Mouse (Mus musculus) hindbrain, embryonic 13.5 days (tissue): Measurements from ENCODE around the gene Kansl2. TPM values are rescaled to one million over a fixed set of nuclear protein-coding genes. Genes with fewer than 3 reads are reported as not detected.

Experiments used
- ATAC-seq: fragments of 200-750 bp; cut with Nextera tagmentation; 2 replicates; pipeline ENCODE4 v1.8.0; 2017; ENCODE audit warnings: moderate TSS enrichment; ENCODE audit not compliant: low FRiP score
- H3K27ac ChIP-seq: fragments of 300-500 bp; sonication (generic); 2 replicates; pipeline ENCODE4 v1.5.1; 2015; ENCODE audit warnings: inconsistent platforms, mild to moderate bottlenecking, moderate library complexity
- H3K27me3 ChIP-seq: fragments of 300-500 bp; sonication (generic); 2 replicates; pipeline ENCODE4 v1.6.1; 2015; ENCODE audit warnings: mild to moderate bottlenecking, inconsistent platforms
- H3K36me3 ChIP-seq: fragments of 300-500 bp; sonication (generic); 2 replicates; pipeline ENCODE4 v1.6.1; 2015; ENCODE audit warnings: mild to moderate bottlenecking, inconsistent platforms
- H3K4me1 ChIP-seq: fragments of 300-500 bp; sonication (generic); replicated peaks from 2 replicates; pipeline ENCODE4 v1.6.1; 2015; ENCODE audit warnings: inconsistent platforms
- H3K4me2 ChIP-seq: fragments of 300-500 bp; sonication (generic); 2 replicates; pipeline ENCODE4 v1.6.1; 2015; ENCODE audit warnings: inconsistent platforms, mild to moderate bottlenecking, moderate library complexity
- H3K4me3 ChIP-seq: fragments of 300-500 bp; sonication (generic); 2 replicates; pipeline ENCODE4 v1.5.1; 2015; ENCODE audit warnings: mild to moderate bottlenecking, inconsistent platforms
- H3K9ac ChIP-seq: fragments of 300-500 bp; sonication (generic); 2 replicates; pipeline ENCODE4 v1.6.1; 2015; ENCODE audit warnings: mild to moderate bottlenecking, inconsistent platforms
- H3K9me3 ChIP-seq: fragments of 300-500 bp; sonication (generic); 2 replicates; pipeline ENCODE4 v1.6.1; 2016; ENCODE audit warnings: inconsistent platforms
- WGBS: fragments of 180-500 bp; shearing (Covaris S2); methylation state at CpG from one replicate; pipeline ENCODE4 v1.1.7; 2015; 5-methylcytosine and 5-hydroxymethylcytosine counted together
- polyA plus RNA-seq: library from polyadenylated mRNA; unstranded; fragments of >200 nt; fragmentation: Nextera tagmentation; extraction: Ambion mirVana; gene quantifications from 2 replicates; pipeline ENCODE4 v1.2.1, GENCODE M21; 2015

Kansl2 gene
- polyA plus RNA-seq, 1 experiment from 2014 or later, result 131 TPM

GRCm38 (mm10) chr15:98511386-98511928, 22.6 kb downstream of the Kansl2 start:
- ATAC-seq, result no peak
- H3K9ac ChIP-seq, result no peak overlapping the region

GRCm38 (mm10) chr15:98510438-98511385, 23.4 kb downstream of the Kansl2 start:
- Histone ChIP-seq H3K27me3 (no peaks in the 10 kb centered on the region), H3K4me1 (peaks cover 9% of the 10 kb centered on the region), H3K36me3 (peaks cover 6% of the 10 kb centered on the region), H3K9me3 (no peaks in the 10 kb centered on the region), H3K4me3 (0 out of 2 replicates have a peak overlapping the region, but pooled peaks have one; percentile 17), H3K27ac (no peak overlapping the region), H3K9ac (no peak overlapping the region), H3K4me2 (peak overlapping the region; percentile 50)
- WGBS, result 29% methylated on average over 25 of the region's 25 CpGs
- peak; percentile 71; the same call in 1 of the 2 replicates for ATAC-seq

More at GRCm38 (mm10) chr15:98511386-98511928, 22.6 kb downstream of the Kansl2 start:
- Histone ChIP-seq H3K4me1 (peaks cover 9% of the 10 kb centered on the region), H3K4me2 (no peak overlapping the region), H3K9me3 (no peaks in the 10 kb centered on the region), H3K27me3 (no peaks in the 10 kb centered on the region), H3K36me3 (peaks cover 9% of the 10 kb centered on the region), H3K27ac (no peak overlapping the region), H3K4me3 (no peak overlapping the region)
- WGBS, result 51% methylated on average over 13 of the region's 13 CpGs

- H3K36me3 ChIP-seq, result no peaks in the 10 kb centered on the region
- no peak overlapping the region for H3K4me2 ChIP-seq
- no peak overlapping the region for H3K4me3 ChIP-seq
- no peak for ATAC-seq
- 53% methylated on average over 2 of the region's 2 CpGs for whole genome bisulfite sequencing
- H3K4me1 ChIP-seq, result peaks cover 9% of the 10 kb centered on the region
- H3K27me3 ChIP-seq, result no peaks in the 10 kb centered on the region
- no peak overlapping the region for H3K9ac ChIP-seq
- H3K9me3 ChIP-seq, result no peaks in the 10 kb centered on the region
- H3K27ac ChIP-seq, result no peak overlapping the region
Measured at GRCm38 (mm10) chr15:98509387-98509786, 24.7 kb downstream of the Kansl2 start.

- Histone ChIP-seq H3K9me3 (no peaks in the 10 kb centered on the region), H3K4me2 (no peak overlapping the region), H3K4me3 (no peak overlapping the region), H3K27me3 (no peaks in the 10 kb centered on the region), H3K4me1 (peaks cover 9% of the 10 kb centered on the region), H3K27ac (no peak overlapping the region), H3K36me3 (no peaks in the 10 kb centered on the region), H3K9ac (no peak overlapping the region)
- ATAC-seq, result no peak
- 90% methylated on average over 5 of the region's 6 CpGs for WGBS
Measured at GRCm38 (mm10) chr15:98507321-98507720, 26.7 kb downstream of the Kansl2 start.

GRCm38 (mm10) chr15:98506253-98506957, 27.7 kb downstream of the Kansl2 start:
- 83% methylated on average over 9 of the region's 9 CpGs for WGBS

DNA sequence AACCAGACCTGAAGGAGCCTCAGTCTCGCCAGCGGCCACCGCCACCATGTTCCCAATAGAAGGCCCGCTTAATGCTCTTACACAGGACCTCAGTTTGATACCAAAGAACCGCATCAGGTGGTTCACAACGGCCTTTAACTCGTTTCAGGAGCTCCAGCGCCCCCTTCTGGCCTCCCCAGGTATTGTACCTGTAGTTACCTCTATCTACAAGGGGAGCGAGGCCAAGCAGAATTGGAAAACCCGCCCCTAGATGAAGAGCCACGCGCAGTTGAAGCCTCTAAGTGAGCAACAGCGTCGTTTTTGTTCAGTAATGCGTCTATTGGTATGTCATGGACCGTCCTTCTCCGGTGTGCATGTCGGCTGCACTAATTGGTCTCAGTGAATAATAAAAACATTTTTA, 29.6 kb downstream of the Kansl2 start:
- Histone ChIP-seq H3K9me3 (no peaks in the 10 kb centered on the region), H3K4me2 (no peak overlapping the region), H3K27ac (no peak overlapping the region), H3K4me3 (no peak overlapping the region), H3K4me1 (no peaks in the 10 kb centered on the region), H3K27me3 (no peaks in the 10 kb centered on the region), H3K36me3 (no peaks in the 10 kb centered on the region), H3K9ac (no peak overlapping the region)
- ATAC-seq, result no peak
- 14% methylated on average over 18 of the region's 18 CpGs for WGBS

More at GRCm38 (mm10) chr15:98506253-98506957, 27.7 kb downstream of the Kansl2 start:
- no peak overlapping the region for H3K9ac ChIP-seq
- no peaks in the 10 kb centered on the region for H3K36me3 ChIP-seq
- H3K27ac ChIP-seq, result no peak overlapping the region
- ATAC-seq, result no peak
- H3K9me3 ChIP-seq, result no peaks in the 10 kb centered on the region
- no peaks in the 10 kb centered on the region for H3K27me3 ChIP-seq
- no peak overlapping the region for H3K4me3 ChIP-seq
- H3K4me2 ChIP-seq, result no peak overlapping the region
- peaks cover 8% of the 10 kb centered on the region for H3K4me1 ChIP-seq

- Histone ChIP-seq H3K4me3 (no peak overlapping the region), H3K36me3 (no peaks in the 10 kb centered on the region), H3K4me1 (no peaks in the 10 kb centered on the region), H3K9me3 (no peaks in the 10 kb centered on the region), H3K27me3 (no peaks in the 10 kb centered on the region), H3K27ac (no peak overlapping the region), H3K9ac (no peak overlapping the region), H3K4me2 (no peak overlapping the region)
- WGBS, result 87% methylated on average over 3 of the region's 3 CpGs
- ATAC-seq, result no peak
Measured at GRCm38 (mm10) chr15:98503317-98503716, 30.7 kb downstream of the Kansl2 start.

DNA sequence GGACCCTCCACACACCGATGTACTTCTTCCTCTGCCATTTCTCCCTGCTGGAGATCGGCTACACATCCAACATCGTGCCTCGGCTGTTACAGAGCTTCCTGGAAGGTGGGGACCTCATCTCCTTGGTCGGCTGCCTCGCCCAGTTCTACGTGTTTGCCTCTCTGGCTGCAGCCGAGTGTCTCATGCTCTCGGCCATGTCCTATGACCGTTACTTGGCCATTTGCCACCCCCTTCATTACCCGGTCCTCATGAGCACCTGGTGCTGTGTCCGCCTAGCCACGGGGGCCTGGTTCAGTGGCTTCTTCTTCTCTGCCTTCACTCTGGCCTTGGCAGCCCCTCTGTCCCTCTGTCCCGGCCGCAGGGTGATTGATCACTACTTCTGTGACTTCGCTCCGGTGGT, 36.4 kb downstream of the Kansl2 start:
- no peak overlapping the region for H3K4me3 ChIP-seq
- no peak overlapping the region for H3K9ac ChIP-seq
- ATAC-seq, result no peak
- no peak overlapping the region for H3K27ac ChIP-seq
- H3K4me1 ChIP-seq, result no peaks in the 10 kb centered on the region
- 89% methylated on average over 17 of the region's 17 CpGs for WGBS
- H3K27me3 ChIP-seq, result no peaks in the 10 kb centered on the region
- no peaks in the 10 kb centered on the region for H3K9me3 ChIP-seq
- no peaks in the 10 kb centered on the region for H3K36me3 ChIP-seq
- no peak overlapping the region for H3K4me2 ChIP-seq

- WGBS, result 71% methylated on average over 4 of the region's 4 CpGs
- H3K4me1 ChIP-seq, result no peaks in the 10 kb centered on the region
- H3K27ac ChIP-seq, result no peak within 1 kb of the TSS
- ATAC-seq, result no peak
- no peaks in the 10 kb centered on the region for H3K36me3 ChIP-seq
- no peaks in the 10 kb centered on the region for H3K9me3 ChIP-seq
- no peak within 1 kb of the TSS for H3K9ac ChIP-seq
- no peaks in the 10 kb centered on the region for H3K27me3 ChIP-seq
- no peak within 1 kb of the TSS for H3K4me2 ChIP-seq
- no peak within 1 kb of the TSS for H3K4me3 ChIP-seq
Measured at GRCm38 (mm10) chr15:98492102-98492501, 42.0 kb downstream of the Kansl2 start, which contains the start of gene Olfr279. Gene Olfr279, plus strand, starts transcription at chr15:98492402.

DNA sequence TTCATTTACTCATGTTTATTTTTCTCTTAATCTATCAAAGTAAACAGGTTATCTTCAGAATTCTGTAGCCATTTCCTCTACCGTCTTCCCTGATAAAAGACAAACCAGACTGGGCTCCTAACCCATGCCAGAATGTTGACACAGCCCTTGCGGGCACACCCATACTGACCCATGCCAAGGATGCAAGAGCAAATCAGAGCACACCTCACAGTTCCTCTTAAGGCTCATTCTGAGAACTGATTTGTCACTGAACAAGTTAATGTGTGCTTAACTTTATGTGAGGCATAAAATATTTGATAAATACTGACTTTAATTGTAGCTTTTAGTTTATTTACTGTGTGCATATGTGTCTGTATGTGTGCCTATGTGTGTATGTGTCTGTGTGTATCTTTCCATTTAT, 42.7 kb downstream of the Kansl2 start:
- Histone ChIP-seq H3K9me3 (no peaks in the 10 kb centered on the region), H3K27ac (no peak overlapping the region), H3K4me1 (no peaks in the 10 kb centered on the region), H3K9ac (no peak overlapping the region), H3K36me3 (no peaks in the 10 kb centered on the region), H3K4me2 (no peak overlapping the region), H3K27me3 (no peaks in the 10 kb centered on the region), H3K4me3 (no peak overlapping the region)
- no peak for ATAC-seq
- 84% methylated on average over 2 of the region's 2 CpGs for WGBS

- ATAC-seq, result no peak
- Histone ChIP-seq H3K4me2 (no peak overlapping the region), H3K4me1 (no peaks in the 10 kb centered on the region), H3K4me3 (no peak overlapping the region), H3K36me3 (no peaks in the 10 kb centered on the region), H3K9me3 (no peaks in the 10 kb centered on the region), H3K9ac (no peak overlapping the region), H3K27ac (no peak overlapping the region), H3K27me3 (no peaks in the 10 kb centered on the region)
- WGBS, result 94% methylated on average over 8 of the region's 8 CpGs
Measured at GRCm38 (mm10) chr15:98486433-98487021, 47.5 kb downstream of the Kansl2 start.
